Mouse (Mus musculus) E14TG2a.4 (cell line): ENCODE measurements around the gene Arpc3.
A peak's percentile ranks its signal among the peaks of the same experiment; 100 is the strongest.

ENCODE experiments used
- H3K27me3 ChIP-seq: 2 replicates; pipeline ENCODE4 v1.6.1; 2014; ENCODE audit warnings: low read length, control low read depth; ENCODE audit not compliant: insufficient read depth
- H3K36me3 ChIP-seq: 2 replicates; pipeline ENCODE4 v1.6.1; 2014; ENCODE audit warnings: low read length, control low read depth; ENCODE audit not compliant: insufficient read depth
- H3K4me1 ChIP-seq: replicated peaks from 2 replicates; pipeline ENCODE4 v1.6.1; 2014; ENCODE audit warnings: low read depth, low read length, control low read depth
- H3K4me3 ChIP-seq: replicated peaks from 2 replicates; pipeline ENCODE4 v1.5.1; 2014; ENCODE audit warnings: mild to moderate bottlenecking, low read length
- H3K9me3 ChIP-seq: 2 replicates; pipeline ENCODE4 v1.6.1; 2014; ENCODE audit warnings: low read length, control low read depth
- CTCF ChIP-seq: conservative IDR thresholded peaks from 2 replicates; pipeline ENCODE4 v1.5.1; 2014; ENCODE audit warnings: low read length
- NANOG ChIP-seq: IDR thresholded peaks from 2 replicates; pipeline ENCODE4 v1.6.1; 2014; ENCODE audit warnings: borderline replicate concordance, low read length, mixed read lengths
- POU5F1 ChIP-seq: IDR thresholded peaks from 2 replicates; pipeline ENCODE4 v1.6.1; 2014; ENCODE audit warnings: low read length, borderline replicate concordance

Gene Arpc3

GRCm38 (mm10) chr5:122421271-122422068, 29.8 kb downstream of the Arpc3 start, which contains the start of gene Anapc7:
Gene Anapc7, plus strand, starts transcription at chr5:122421693.
- no peak for TF ChIP-seq POU5F1
- no peaks in the 10 kb centered on the region for H3K27me3 ChIP-seq
- peaks cover 20% of the 10 kb centered on the region for H3K36me3 ChIP-seq
- peak within 1 kb of the TSS; percentile 98 for H3K4me3 ChIP-seq
- peaks cover 11% of the 10 kb centered on the region for H3K9me3 ChIP-seq
- H3K4me1 ChIP-seq = peaks cover 31% of the 10 kb centered on the region

DNA sequence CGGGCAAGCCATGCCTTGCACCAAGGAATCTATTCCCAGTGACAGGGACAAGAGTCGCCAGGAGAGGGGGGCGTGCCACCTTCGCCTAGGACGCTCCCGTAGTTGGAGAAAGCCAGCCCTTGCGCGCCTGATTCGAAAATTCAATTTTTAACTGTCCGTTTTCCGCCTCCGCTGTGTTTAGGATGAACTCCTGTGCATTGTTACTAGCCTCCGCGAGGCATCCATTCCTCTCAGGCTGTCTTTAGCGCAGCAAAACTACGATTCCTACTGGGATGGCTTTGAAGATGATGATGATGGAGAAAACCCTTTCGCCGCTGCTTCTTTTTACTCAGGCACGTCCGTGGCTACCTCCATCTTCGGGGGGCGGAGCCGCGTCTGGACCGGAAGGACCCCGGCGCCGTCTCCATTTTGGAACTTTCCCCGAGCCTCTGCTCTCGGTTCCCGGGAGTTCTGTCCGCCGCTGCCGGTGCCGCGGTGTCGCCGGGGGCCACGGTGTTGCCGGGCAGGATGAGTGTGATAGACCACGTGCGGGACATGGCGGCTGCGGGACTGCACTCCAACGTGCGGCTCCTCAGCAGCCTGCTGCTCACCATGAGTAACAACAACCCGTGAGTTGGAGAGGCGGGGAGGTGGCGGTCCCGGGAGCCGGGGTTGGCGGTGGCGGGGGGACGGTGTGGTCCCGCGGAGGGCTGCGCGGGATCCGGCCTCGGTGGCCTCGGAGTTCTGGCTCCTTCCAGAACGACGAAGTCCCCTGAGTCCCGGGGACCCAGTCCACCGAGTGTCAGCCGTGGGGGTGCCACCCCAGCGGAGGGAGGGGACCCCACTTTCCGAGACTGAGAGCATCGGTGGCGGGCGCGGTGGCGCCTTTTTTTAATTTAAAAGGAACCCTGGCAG, 30.6 kb downstream of the Arpc3 start:
- TF ChIP-seq POU5F1 (no peak), NANOG (no peak), CTCF (no peak)
- Histone ChIP-seq H3K4me3 (peak overlapping the region; percentile 98), H3K4me1 (peaks cover 39% of the 10 kb centered on the region), H3K36me3 (peaks cover 27% of the 10 kb centered on the region), H3K27me3 (no peaks in the 10 kb centered on the region), H3K9me3 (peaks cover 11% of the 10 kb centered on the region)

DNA sequence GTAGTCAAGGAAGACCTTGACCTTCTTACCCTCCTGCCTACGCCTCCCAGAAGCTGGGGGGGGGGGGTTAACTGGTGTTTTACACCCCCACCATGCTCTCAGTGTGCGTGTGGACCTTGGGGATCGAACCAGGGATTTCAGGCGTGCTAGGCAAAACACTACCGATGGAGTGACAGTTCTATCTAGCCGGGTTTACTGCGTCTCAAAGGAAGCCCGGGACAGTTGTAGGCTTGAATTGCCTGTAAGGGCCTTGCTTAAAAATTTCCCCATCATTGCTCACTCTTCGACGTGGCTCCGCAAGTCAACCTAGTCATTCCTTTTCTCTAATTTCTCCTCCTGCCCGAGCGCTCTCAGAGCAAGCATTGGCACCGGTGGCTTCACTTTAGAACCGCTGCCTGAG, 31.4 kb downstream of the Arpc3 start:
- H3K9me3 ChIP-seq = peaks cover 7% of the 10 kb centered on the region
- H3K36me3 ChIP-seq = peaks cover 35% of the 10 kb centered on the region
- H3K27me3 ChIP-seq = no peaks in the 10 kb centered on the region
- peaks cover 42% of the 10 kb centered on the region for H3K4me1 ChIP-seq
- H3K4me3 ChIP-seq = peak overlapping the region; percentile 98
- TF ChIP-seq NANOG (no peak), POU5F1 (no peak), CTCF (no peak)

DNA sequence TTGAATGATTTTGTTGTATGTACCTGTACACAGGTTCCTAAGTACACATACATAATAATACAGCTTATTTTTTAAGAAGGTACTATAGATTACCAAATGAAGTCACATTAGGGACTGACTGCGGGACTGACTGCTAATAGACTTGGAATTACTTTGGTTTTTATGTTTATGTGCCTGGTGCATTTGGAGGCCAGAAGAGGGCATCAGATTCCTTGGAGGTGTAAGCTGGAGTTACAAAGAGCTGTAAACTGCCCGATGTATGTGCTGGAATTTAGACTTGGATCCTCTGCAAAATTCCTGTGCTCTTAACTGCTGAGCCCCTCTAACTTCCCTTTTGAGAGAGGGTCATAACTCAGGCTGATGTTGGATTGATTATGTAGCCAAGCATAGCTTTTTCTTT, 33.9 kb downstream of the Arpc3 start:
- Histone ChIP-seq H3K9me3 (no peaks in the 10 kb centered on the region), H3K4me1 (peaks cover 55% of the 10 kb centered on the region), H3K4me3 (no peak overlapping the region), H3K36me3 (peaks cover 60% of the 10 kb centered on the region), H3K27me3 (no peaks in the 10 kb centered on the region)
- TF ChIP-seq POU5F1 (no peak), CTCF (no peak), NANOG (no peak)

GRCm38 (mm10) chr5:122430036-122430775, 38.5 kb downstream of the Arpc3 start:
- Histone ChIP-seq H3K9me3 (no peaks in the 10 kb centered on the region), H3K36me3 (peaks cover 96% of the 10 kb centered on the region), H3K27me3 (no peaks in the 10 kb centered on the region), H3K4me3 (no peak overlapping the region), H3K4me1 (peaks cover 47% of the 10 kb centered on the region)
- no peak for TF ChIP-seq CTCF
- no peak for TF ChIP-seq POU5F1
- no peak for TF ChIP-seq NANOG

DNA sequence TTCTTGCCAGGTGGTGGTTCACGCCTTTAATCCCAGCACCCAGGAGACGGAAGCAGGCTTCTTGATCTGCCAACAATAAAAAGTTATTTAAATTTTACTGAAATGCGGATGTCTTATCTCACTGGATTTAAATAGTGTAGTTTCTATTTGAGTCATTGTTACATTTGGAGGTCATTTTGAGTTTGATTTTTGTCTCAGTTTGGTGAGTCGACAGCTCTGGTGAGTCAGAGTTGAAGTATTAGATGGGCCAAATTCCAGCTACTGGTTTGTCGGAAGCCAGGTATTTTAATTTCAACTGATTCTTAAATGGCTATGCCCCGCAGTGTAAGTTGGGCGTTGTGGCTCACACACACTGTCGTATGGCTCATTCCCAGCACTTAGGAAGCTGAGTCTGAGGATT, 39.5 kb downstream of the Arpc3 start:
- Histone ChIP-seq H3K4me3 (no peak overlapping the region), H3K9me3 (no peaks in the 10 kb centered on the region), H3K36me3 (peaks cover 99% of the 10 kb centered on the region), H3K27me3 (no peaks in the 10 kb centered on the region), H3K4me1 (peaks cover 45% of the 10 kb centered on the region)
- TF ChIP-seq NANOG (no peak), POU5F1 (no peak), CTCF (no peak)

DNA sequence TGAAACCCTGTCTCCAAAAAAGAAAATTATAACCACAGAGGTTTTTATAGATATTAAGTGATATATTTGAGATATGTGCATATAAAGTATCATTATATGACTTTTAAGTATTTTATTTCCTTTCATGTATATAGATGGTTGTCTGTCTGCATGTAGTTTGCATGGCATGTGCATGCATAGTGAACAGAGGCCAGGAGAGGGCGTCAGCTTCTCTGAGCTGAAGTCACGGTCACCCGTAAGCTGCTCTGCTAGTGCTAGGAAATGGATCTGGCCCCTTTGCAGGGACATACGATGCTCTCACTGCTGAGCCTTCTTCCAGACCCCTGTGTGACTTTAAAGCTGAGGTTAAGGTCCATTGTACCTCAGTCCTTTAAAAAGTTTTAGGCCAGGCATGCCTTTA, 42.9 kb downstream of the Arpc3 start:
- H3K27me3 ChIP-seq = no peaks in the 10 kb centered on the region
- no peak for TF ChIP-seq POU5F1
- TF ChIP-seq CTCF = peak; percentile 34
- TF ChIP-seq NANOG = no peak

More for the DNA sequence above, 42.9 kb downstream of the Arpc3 start:
- no peak overlapping the region for H3K4me3 ChIP-seq
- peaks cover 100% of the 10 kb centered on the region for H3K36me3 ChIP-seq
- peaks cover 42% of the 10 kb centered on the region for H3K4me1 ChIP-seq
- no peaks in the 10 kb centered on the region for H3K9me3 ChIP-seq
